Mouse (Mus musculus): ENCODE results near the gene Edem3.

GRCm38 (mm10) chr1:151752946-151753345, 2.2 kb upstream of the Edem3 start:
- TF ChIP-seq POLR2A (IDR thresholded peaks at IDR 0.05; ENCODE audit: extremely low read depth, insufficient read depth, low read length) (no peak), CTCF (IDR thresholded peaks at IDR 0.05; ENCODE audit: extremely low read depth, insufficient read depth, low read length) (no peak)

Measured in cortical plate, adult 2 months (tissue).